Mouse (Mus musculus): ENCODE data around the gene Cradd. TPM values are rescaled to one million over a fixed set of nuclear protein-coding genes. Genes with fewer than 3 reads are reported as not detected.

Cradd gene
- total RNA-seq, 2 experiments from 2014 or later, result 10.5 TPM

- intact Hi-C loops (cut with DNase I), result loop anchor here (5.0 kb wide), 1 partner anchor 46 kb away; no protein-coding TSS in a partner anchor
- peak; percentile 53 to 57 for DNase-seq
Measured at GRCm38 (mm10) chr10:95146491-95146890, 177.4 kb downstream of the Cradd start.

- intact Hi-C loops (cut with DNase I), result loop anchor here (5.0 kb wide), 1 partner anchor 47 kb away; no protein-coding TSS in a partner anchor
- DNase-seq, result peak; percentile 35 to 38
Measured at GRCm38 (mm10) chr10:95145204-95145926, 178.6 kb downstream of the Cradd start.

GRCm38 (mm10) chr10:95144414-95145130, 179.4 kb downstream of the Cradd start:
- DNase-seq, result no peak
- intact Hi-C loops (cut with DNase I), result loop anchor here (5.0 kb wide), 1 partner anchor 48 kb away; no protein-coding TSS in a partner anchor

DNA sequence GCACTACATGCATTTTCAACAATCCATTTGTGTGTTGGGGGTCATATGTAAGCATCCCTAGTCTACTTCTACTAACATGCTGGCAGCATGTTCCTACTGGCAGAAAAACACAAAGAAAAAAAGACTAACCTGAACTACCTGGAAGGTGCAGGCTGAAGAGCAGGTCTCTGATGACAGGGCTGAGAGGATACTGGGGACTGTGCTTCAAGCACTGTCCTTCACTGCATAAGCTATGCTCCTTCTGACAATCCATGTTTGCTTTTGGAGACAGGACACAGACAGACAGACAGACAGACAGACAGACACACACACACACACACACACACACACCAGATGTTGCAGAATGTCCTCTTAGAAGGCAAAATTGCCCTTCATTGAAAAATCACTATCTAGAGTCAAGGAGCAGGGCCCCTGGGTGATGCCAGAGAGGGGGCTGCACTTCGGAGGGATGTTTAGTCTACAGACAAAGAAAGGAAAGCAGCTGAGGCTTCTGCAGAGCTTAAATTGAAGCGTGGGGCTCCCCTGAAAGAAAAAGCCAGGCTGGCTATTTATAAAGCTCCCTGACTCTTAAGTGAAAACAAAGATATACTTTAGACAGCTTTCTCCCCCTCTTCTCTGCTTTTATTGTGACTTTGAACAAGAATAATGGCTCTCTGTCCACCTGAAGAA, 180.4 kb downstream of the Cradd start:
- no peak for DNase-seq
- intact Hi-C loops (cut with DNase I), result loop anchor here (2.0 kb wide), 1 partner anchor 179 kb away; no protein-coding TSS in a partner anchor

- intact Hi-C loops (cut with DNase I), result loop anchor here (2.0 kb wide), 1 partner anchor 180 kb away; no protein-coding TSS in a partner anchor
- DNase-seq, result peak; percentile 80 to 83
Measured at GRCm38 (mm10) chr10:95142844-95143435, 181.0 kb downstream of the Cradd start.

DNA sequence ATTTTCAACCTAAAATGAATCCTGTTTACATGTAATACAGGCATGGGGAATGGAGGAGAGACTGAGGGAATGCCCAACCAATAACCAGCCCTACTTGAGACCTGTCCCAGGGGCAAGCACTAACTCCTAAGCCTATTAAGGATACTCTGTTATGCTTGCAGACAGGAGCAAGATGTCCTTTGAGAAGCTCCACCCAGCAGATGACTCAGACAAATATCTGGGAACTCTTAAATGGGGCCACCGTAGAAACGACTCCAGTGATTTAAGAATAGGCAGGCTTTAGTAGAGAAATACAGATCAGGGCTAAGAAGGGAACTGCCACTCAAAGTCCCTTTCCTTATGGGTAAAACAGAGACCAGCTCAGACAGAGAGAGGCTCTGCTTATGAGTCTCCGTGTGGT, 182.9 kb downstream of the Cradd start:
- intact Hi-C loops (cut with DNase I), result no loop called here
- no peak for DNase-seq

GRCm38 (mm10) chr10:95140191-95140590, 183.7 kb downstream of the Cradd start:
- intact Hi-C loops (cut with DNase I), result no loop called here
- DNase-seq, result no peak

- DNase-seq, result peak; percentile 65 to 73
- intact Hi-C loops (cut with DNase I), result no loop called here
Measured at GRCm38 (mm10) chr10:95139645-95140044, 184.3 kb downstream of the Cradd start.

GRCm38 (mm10) chr10:95133057-95133456, 190.9 kb downstream of the Cradd start:
- intact Hi-C loops (cut with DNase I), result no loop called here
- no peak for DNase-seq

Other genes starting within 250 kb of the Cradd start
- gene Socs2, start 93.0 kb upstream of the Cradd start, total RNA-seq (2021), result 10 to 100 TPM; 79.1 to 80.9 TPM
- gene Mrpl42, start 177.8 kb upstream of the Cradd start, total RNA-seq (2021), result 100 to 1,000 TPM; 369 to 371 TPM
- 100 to 1,000 TPM in 1 of 2 experiments, 10 to 100 TPM in 1; 96.8 to 101 TPM for gene Ube2n, start 191.0 kb upstream of the Cradd start, total RNA-seq (2021)
- 100 to 1,000 TPM; 270 to 280 TPM for gene Nudt4, start 240.0 kb upstream of the Cradd start, total RNA-seq (2021)